Comparison of ENCODE assay signal across 1 mouse cellular context in the genomic region with DNA sequence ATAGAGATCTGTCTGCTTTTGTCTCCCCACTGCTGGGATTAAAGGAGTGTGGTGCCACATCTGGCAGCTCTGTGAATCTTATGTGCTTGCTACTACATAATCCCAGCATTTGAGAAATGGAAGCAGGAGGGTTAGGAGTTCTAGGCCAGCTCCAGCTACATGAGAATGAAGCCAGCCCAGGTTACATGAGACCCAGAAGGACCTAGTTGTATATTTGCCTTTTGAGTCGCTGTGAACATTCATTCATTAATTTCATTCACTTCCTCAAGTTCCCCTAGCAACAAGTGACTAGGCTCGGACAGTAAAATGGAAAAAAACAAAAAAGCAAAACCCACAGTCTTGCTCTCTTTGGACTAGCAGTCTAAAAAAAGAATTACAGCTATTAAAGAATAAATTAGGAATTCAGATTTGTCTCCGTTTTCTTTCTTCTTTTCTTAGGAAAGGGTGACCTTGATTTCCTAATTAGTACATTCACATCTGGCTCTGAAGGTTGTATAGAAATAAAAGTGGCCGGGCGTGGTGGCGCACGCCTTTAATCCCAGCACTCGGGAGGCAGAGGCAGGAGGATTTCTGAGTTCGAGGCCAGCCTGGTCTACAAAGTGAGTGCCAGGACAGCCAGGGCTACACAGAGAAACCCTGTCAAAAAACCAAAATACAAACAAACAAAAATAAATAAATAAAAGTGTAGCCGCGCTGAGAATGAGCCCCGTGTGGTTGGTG.
TF ChIP-seq lines count a peak whose summit lies in the region.

No protein-coding gene starts in this region.

TF ChIP-seq in MEL, 35 proteins besides CTCF, POLR2A, EP300 and RAD21 (continued from another document):
- TF ChIP-seq CHD2 (IDR thresholded peaks at IDR 0.05; ENCODE audit: low read length) (peak; percentile 67; the same call in 1 of the 2 replicates), TCF12 (IDR thresholded peaks at IDR 0.05; ENCODE audit: low read depth, low read length) (no peak), CHD1 (IDR thresholded peaks at IDR 0.05; ENCODE audit: low read depth, low read length) (no peak), NRF1 (IDR thresholded peaks at IDR 0.05; ENCODE audit: insufficient read depth, low read depth, low read length, poor library complexity, severe bottlenecking) (no peak), JUND (IDR thresholded peaks at IDR 0.05; ENCODE audit: low read depth, low read length) (no peak), KAT2A (conservative IDR thresholded peaks at IDR 0.05; ENCODE audit: low read depth, low read length) (no peak), POLR2AphosphoS2 (IDR thresholded peaks at IDR 0.05; ENCODE audit: low read length) (no peak), RCOR1 (IDR thresholded peaks at IDR 0.05; ENCODE audit: low read depth, low read length) (no peak), USF2 (IDR thresholded peaks at IDR 0.05; ENCODE audit: borderline replicate concordance in 1 of 2, insufficient read depth in 1 of 2, low read depth in 1 of 2, low read length in 2 of 2) (no peak), ELF1 (IDR thresholded peaks at IDR 0.05; ENCODE audit: low read depth, low read length) (no peak), ZKSCAN1 (IDR thresholded peaks at IDR 0.05; ENCODE audit: low read depth, low read length) (no peak), MAX (IDR thresholded peaks at IDR 0.05; ENCODE audit: low read length) (no peak), USF1 (IDR thresholded peaks at IDR 0.05; ENCODE audit: low read depth, low read length) (no peak), MAZ (IDR thresholded peaks at IDR 0.05; ENCODE audit: low read depth, low read length) (no peak), ETS1 (IDR thresholded peaks at IDR 0.05; ENCODE audit: low read depth, low read length) (peak; percentile 26; the same call in 1 of the 2 replicates), MYC (IDR thresholded peaks at IDR 0.05; ENCODE audit: low read depth, low read length) (no peak), GATA1 (IDR thresholded peaks at IDR 0.05; ENCODE audit: low read depth, low read length) (no peak), HCFC1 (IDR thresholded peaks at IDR 0.05; ENCODE audit: low read depth, low read length) (no peak), SMC3 (IDR thresholded peaks at IDR 0.05; ENCODE audit: low read depth, low read length) (no peak), MXI1 (IDR thresholded peaks at IDR 0.05; ENCODE audit: low read depth, low read length) (no peak), ZC3H11A (IDR thresholded peaks at IDR 0.05; ENCODE audit: low read depth, low read length) (no peak)
